Mouse (Mus musculus) heart, adult 9 months (tissue): ENCODE measurements at regions not wholly inside any gene's neighbourhood (a gene's known extent, or its start where the extent isn't known, plus 50 kb on each side); places are given as distances from the start of the nearest gene placed in this dataset.

Source experiments
- DNase-seq, 2 experiments: peaks; one replicate each; pipeline ENCODE4 v3.0.0; 2022; ENCODE audit warnings: low spot score in 2 of 2

DNA sequence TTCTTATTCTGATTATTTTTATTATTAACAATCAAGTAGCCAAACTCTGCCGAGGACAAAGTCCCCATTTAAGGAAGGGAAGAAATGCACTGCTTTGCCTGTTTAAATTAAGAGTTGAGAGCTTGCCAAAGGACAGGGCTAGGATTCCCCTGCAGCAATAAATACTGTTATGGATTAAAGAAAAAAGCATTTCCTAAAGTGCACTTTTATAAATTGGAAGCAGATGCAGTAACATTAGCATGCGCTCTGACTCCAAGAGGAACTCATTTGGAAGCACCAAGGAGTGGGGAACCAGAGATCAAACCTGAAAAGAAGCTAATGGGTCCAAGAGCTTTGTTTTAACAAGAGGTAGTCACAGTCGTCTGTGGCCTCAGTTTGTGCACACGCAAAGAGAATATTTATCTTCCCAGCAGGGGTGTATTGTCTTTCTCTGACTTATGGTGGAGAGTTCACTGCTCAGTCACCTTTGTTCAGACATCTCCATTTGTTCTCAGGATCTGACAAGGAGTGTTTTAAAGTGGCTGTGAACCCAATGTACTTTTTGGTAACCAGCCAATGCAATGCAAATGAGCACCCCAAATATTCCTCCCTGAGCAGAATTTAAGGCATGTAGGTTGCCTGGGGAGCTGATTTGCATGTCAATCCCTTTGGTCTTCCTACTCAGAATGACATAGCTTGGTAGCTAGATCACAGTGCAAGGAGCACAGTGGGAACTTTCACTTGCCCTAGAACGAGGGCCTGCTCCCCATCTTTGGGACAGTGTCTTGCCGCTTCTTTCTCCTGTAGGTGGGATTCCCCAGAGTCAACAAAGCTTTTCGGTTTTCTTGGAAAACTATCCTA lies 119.1 kb upstream of the Nbea start:
- no peak for DNase-seq

DNA sequence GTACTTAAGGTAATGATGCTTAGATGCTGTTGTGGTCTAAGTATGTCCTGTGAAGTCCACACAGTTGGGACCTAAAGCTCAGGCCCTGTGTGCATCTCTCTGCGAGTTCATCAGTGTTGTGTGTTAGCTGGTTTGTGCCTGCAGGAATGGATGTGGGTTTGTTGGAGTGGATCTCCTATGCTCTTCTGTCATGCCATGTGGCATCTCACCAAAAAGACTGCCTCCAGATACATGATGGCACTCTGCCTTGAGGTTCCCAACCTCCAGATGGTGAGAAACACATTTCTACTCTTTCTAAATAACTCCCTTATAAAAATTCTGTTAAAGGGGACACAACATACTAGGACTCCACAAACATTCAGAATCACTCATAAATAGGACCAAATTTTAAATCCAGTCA lies 117.3 kb upstream of the Nbea start:
- no peak for DNase-seq

- DNase-seq: no peak
Measured at GRCm38 (mm10) chr3:56295578-56295977, 112.1 kb upstream of the Nbea start.

- DNase-seq: no peak
Measured at GRCm38 (mm10) chr3:56281507-56281906, 98.0 kb upstream of the Nbea start.

DNA sequence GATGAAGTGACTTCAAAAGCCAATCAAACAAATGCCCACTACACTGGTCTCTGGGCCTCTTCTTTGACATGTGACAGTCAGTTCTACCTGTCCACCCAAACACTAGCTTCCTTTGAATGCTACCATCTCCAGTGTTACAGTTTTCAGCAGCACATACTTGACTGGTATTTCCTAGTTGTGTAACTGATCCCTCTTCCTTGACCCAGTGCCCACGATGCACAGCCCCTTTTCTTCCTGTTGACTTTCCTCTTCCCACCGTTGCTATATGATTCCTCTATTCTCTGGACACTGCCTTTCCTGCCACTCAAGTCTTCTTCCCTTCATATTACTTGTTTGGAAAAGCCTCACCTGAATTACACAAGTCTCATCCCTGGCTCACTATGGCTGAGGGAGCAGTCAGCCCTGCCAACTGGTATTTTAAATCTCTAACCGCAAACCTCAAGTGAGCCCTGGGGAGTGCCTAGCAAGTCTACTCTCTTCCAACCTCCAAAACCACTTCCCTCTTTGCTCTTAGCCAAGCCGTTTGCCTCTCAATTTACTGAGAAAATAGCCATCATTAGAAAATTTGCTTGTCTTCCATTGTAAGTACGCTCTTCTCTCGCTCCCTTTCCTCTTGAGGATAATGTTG lies 96.9 kb upstream of the Nbea start:
- no peak for DNase-seq

GRCm38 (mm10) chr3:56272587-56272986 lies 89.1 kb upstream of the Nbea start:
- DNase-seq: no peak

GRCm38 (mm10) chr3:56270241-56270830 lies 86.8 kb upstream of the Nbea start:
- peak; percentile 36 to 43 for DNase-seq

DNA sequence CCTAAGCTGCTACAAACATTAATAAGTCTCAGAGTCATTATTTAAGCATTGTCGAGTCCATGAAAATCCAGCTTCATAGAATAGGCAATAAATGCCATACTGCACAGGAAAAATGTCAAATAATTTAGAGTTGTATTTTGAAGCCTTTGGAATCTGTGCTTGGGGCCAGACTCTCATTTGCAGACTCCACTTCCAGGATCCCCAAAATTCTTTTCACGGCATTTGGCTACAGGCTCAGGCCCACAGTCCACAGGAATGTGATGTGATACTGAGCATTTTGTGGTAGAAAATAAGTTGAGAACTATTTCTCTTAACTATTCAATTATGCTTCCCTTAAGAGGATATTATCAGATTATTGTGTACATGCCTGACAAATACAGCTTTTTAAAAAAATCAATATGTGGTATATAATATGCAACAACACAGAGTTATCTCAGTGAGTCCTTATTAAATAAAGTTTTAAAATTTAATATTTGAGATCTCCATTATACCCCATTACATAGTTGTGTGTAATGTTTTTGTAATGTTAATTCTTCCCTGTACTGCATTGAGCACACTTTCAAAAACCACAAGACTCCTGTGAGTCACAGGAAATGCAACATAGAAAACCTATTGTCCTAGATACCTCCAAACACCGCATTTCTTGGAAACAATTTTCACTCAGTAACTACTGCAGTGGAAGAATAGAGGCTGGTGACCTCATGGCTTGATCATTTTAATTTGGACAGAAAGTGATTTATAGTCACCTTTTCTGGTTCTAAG lies 78.5 kb upstream of the Nbea start:
- DNase-seq: no peak

DNA sequence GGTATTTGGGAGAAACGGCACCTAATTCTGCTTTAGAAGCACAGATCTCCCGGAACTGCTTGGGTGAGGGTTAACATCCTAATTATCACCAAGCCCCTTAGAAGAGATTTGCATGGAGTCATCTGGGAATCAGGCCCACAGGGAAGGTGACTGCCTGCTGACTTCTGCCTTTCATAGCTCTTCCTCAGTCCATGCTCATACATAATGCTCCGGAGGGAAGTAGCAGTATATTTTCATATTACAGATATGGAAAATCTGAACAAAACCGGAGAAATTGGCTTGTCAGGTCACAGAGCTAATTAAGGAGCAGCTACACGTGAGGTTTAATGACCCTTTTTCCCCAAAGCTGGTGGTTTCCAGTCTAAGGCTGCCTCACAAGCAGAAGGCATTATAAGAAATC lies 72.8 kb upstream of the Nbea start:
- no peak for DNase-seq

- no peak for DNase-seq
Measured at GRCm38 (mm10) chr3:56244370-56244769, 60.9 kb upstream of the Nbea start.

DNA sequence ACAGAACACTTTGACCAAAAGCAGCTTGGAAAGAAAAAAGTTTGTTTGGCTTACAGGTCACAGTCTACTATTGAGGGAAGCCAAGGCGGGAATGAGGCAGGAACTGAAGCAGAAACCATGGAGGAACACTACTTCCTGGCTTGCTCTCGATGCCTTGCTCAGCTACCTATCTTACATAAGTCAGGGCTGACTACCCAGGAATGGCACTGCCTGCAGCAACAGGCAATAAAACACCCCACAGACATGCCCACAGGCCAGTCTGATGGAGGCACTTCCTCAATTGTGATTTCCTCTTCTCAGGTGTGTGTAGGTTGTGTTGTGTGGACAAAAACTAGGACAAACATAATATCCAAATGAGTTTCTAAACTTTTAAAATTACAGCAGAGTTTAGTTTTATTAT lies 54.7 kb upstream of the Nbea start:
- DNase-seq: no peak

GRCm38 (mm10) chr3:56236163-56236562 lies 52.7 kb upstream of the Nbea start:
- no peak for DNase-seq
